Mouse (Mus musculus) ovary, adult 18-20 months (tissue): ENCODE data around the gene Vmn1r227.

Experiments used
- DNase-seq: peaks from one replicate; pipeline ENCODE4 v3.0.0; 2022; ENCODE audit warnings: low spot score, mixed read lengths

Vmn1r227 gene

GRCm38 (mm10) chr17:20729543-20729942 is at the start of gene Vmn1r227:
Vmn1r227 (plus strand) TSS chr17:20729843.
- DNase-seq: no peak

DNA sequence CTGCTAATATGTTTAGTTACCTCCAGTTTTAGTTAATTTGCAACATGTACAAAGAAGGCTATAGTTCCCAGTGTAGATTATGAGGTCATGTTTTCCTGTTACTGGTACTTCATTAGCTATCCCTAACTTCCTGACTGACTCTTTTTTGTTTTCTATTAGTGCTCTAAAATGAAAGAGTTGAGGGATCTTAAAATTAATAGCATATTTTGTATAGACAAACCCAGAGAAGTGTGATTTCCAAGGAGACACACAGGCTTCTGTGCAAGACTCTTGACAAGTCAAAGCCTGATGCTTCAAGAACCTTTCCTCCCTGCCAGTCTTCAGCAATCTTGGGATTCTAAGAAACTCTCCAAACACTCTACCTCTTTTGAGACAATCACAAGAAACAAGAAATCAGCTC is 47.1 kb upstream of the Vmn1r227 start, which contains the start of gene Vmn1r226:
Vmn1r226 (plus strand) TSS at position 301 of the 400 bp plus-strand sequence.
- DNase-seq: no peak

DNA sequence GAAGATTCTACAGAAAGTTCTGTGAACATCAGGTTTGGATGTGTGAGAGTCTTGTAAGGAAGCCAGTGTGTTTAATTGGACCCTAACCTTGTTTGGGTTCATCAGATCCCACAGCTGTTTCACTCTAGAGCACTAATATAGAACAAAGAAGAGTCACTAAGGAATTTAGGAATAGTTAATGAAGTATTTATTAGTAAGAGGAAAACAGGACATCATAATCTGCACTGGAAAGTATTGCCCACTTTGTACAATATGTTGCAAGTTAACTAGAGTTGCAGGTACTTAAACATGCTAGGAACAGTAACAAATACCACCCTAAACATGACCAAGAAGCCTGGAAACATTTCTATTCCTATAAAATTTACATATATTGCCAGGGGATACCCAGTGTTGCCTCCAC is 56.4 kb downstream of the Vmn1r227 start, which contains the start of gene Vmn1r228:
Vmn1r228 (minus strand) TSS at position 101 of the 400 bp plus-strand sequence.
- DNase-seq: no peak
